Mouse (Mus musculus): ENCODE results near the gene Rita1. TPM values are rescaled to one million over a fixed set of nuclear protein-coding genes. Genes with fewer than 3 reads are reported as not detected.

Rita1 gene
- polyA plus RNA-seq, 1 experiment from 2014 or later = 12.3 TPM

DNA sequence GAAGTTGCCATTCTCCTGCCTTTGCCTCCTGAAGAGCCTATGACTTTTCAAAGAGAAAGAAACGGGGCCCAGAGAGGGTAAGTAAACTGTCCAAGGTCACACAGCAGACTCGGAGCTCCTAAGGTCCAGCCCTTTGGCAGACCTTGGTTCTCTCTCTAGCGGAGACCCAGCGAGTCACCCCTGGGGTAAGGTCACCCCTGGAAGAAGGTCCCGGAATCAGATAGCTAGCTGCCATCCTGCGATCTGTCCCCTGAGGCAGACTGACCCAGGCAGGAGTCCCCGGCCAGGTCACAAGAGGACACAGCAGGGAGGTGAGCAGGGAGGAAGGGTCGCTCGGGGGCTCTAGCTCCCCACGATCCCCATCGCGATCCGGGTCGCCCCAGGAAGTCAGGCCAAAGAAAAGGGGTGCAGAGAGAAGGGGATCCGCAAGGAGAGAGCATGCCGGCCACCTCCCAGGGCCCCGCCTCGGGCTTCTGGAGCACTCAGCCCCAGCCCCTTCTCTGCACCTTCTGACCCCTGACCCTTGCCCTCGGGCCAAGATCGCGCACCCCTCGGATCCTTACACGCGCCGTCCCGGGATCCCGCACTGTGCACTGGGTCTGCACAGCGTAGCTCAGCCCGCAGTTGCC is 24.3 kb downstream of the Rita1 start:
- H3K27me3 ChIP-seq (ENCODE audit: control insufficient read depth, insufficient read depth, low read length) = no peaks in the 10 kb centered on the region
- peak overlapping the region; percentile 82 for H3K4me2 ChIP-seq (ENCODE audit: low read depth)
- H3K9ac ChIP-seq (ENCODE audit: low read length) = peak overlapping the region; percentile 81
- DNase-seq (ENCODE audit: low spot score) (no peak), ATAC-seq (ENCODE audit: insufficient read depth, low FRiP score, low TSS enrichment) (no peak; the same call in 1 of the 2 replicates)
- peak overlapping the region; percentile 70 for H3K4me3 ChIP-seq (ENCODE audit: low read depth, low read length)
- H3K36me3 ChIP-seq (ENCODE audit: control insufficient read depth, insufficient read depth, low read length) = no peaks in the 10 kb centered on the region
- H3K27ac ChIP-seq (ENCODE audit: low read depth, low read length) = peak overlapping the region; percentile 58; the same call in 1 of the 2 replicates
- H3K4me1 ChIP-seq (ENCODE audit: control insufficient read depth, insufficient read depth, low read length) = peaks cover 8% of the 10 kb centered on the region; the same call in 1 of the 2 replicates
- no peaks in the 10 kb centered on the region for H3K9me3 ChIP-seq (ENCODE audit: control insufficient read depth, low read length)
- whole genome bisulfite sequencing = 1% methylated on average over 29 of the region's 29 CpGs

DNA sequence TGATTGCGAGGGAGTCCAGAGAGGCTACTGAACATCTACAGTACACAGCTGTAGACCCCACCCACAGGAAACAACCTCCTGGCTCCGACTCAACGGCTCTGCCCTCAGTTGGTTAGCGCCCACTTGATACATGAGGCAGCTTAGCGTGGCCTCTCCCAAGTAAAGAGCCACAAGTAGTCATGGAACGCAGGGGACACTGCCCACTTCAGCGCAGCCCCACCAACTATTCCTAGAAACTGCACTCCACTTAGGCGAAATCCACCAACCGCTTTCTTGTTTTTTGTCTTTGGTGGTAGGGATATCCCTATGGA is 24.8 kb downstream of the Rita1 start:
- peaks cover 8% of the 10 kb centered on the region; the same call in 1 of the 2 replicates for H3K4me1 ChIP-seq (ENCODE audit: control insufficient read depth, insufficient read depth, low read length)
- no peaks in the 10 kb centered on the region for H3K27me3 ChIP-seq (ENCODE audit: control insufficient read depth, insufficient read depth, low read length)
- H3K4me3 ChIP-seq (ENCODE audit: low read depth, low read length) = peak overlapping the region; percentile 70
- no peak overlapping the region for H3K27ac ChIP-seq (ENCODE audit: low read depth, low read length)
- DNase-seq (ENCODE audit: low spot score) (no peak), ATAC-seq (ENCODE audit: insufficient read depth, low FRiP score, low TSS enrichment) (no peak)
- no peaks in the 10 kb centered on the region for H3K9me3 ChIP-seq (ENCODE audit: control insufficient read depth, low read length)
- 37% methylated on average over 9 of the region's 9 CpGs for WGBS
- H3K36me3 ChIP-seq (ENCODE audit: control insufficient read depth, insufficient read depth, low read length) = no peaks in the 10 kb centered on the region
- H3K9ac ChIP-seq (ENCODE audit: low read length) = no peak overlapping the region
- H3K4me2 ChIP-seq (ENCODE audit: low read depth) = peak overlapping the region; percentile 82

DNA sequence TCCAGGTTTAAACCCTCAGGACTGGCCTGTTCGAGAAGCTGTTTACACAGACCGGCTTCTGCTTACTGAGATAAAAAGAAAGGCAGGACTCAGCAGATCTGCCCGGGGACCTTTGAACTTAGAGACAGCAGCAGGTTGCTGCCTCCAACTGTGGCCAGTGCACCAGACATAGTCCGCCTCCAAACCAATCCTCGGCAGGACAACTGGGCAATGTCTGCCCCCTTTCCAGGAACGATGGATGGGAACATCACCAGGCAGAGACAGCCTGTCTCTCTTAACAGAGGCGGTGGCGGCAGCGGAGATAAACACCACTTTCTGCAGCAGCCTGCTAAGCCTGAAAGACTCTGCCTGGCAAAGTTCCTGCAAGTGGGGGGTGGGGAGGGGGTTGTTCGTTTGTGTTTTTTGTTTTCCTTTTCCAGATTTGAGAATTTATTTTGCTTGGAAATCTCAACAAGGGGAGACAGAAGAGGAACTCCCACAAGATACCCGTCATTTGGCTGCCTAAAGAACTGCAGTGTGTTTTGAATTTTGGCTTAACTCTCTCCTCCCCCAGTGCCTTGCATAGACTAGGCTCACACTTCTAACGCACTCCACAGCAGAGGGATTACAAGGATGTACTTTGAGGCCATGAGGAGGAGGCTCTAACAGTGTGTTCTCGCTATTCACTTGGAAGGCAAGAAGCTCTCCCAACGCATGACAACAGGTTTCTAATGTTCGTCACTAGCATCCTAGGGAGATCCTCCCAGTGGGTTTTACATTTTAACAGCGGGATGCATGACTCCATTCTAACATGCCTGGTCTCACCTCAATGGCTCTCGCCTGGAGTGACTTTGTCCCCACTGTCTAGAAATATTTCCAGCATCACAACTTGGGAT is 25.4 kb downstream of the Rita1 start:
- Histone ChIP-seq H3K4me3 (ENCODE audit: low read depth, low read length) (peak overlapping the region; percentile 70; the same call in 1 of the 2 replicates), H3K9me3 (ENCODE audit: control insufficient read depth, low read length) (no peaks in the 10 kb centered on the region), H3K4me2 (ENCODE audit: low read depth) (peak overlapping the region; percentile 82), H3K4me1 (ENCODE audit: control insufficient read depth, insufficient read depth, low read length) (peaks cover 8% of the 10 kb centered on the region; the same call in 1 of the 2 replicates), H3K27ac (ENCODE audit: low read depth, low read length) (no peak overlapping the region), H3K27me3 (ENCODE audit: control insufficient read depth, insufficient read depth, low read length) (no peaks in the 10 kb centered on the region), H3K36me3 (ENCODE audit: control insufficient read depth, insufficient read depth, low read length) (no peaks in the 10 kb centered on the region), H3K9ac (ENCODE audit: low read length) (no peak overlapping the region)
- DNase-seq (ENCODE audit: low spot score) (no peak), ATAC-seq (ENCODE audit: insufficient read depth, low FRiP score, low TSS enrichment) (no peak)
- WGBS = 19% methylated on average over 17 of the region's 17 CpGs

DNA sequence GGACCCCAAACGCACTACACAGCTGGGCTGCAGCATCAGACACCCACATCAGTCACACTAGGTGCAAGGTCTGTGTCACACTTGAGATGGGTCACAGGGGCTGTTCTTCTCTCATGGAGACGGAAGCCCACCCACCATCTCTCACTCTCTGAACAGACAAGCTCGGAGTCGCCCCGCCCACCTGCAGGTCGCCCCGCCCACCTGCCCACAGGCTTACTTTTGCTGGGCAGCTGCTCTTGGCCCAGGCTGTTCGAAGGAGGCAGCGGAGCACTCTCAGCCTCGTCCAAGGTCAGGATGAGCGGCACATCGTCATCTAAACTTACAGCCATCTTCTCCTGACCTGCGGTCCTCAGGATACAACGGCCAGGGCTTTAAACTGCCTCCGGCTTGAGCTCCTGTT is 27.4 kb downstream of the Rita1 start:
- Histone ChIP-seq H3K36me3 (ENCODE audit: control insufficient read depth, insufficient read depth, low read length) (no peaks in the 10 kb centered on the region), H3K9ac (ENCODE audit: low read length) (no peak overlapping the region), H3K4me1 (ENCODE audit: control insufficient read depth, insufficient read depth, low read length) (peaks cover 12% of the 10 kb centered on the region), H3K9me3 (ENCODE audit: control insufficient read depth, low read length) (no peaks in the 10 kb centered on the region), H3K27ac (ENCODE audit: low read depth, low read length) (no peak overlapping the region), H3K4me2 (ENCODE audit: low read depth) (no peak overlapping the region), H3K4me3 (ENCODE audit: low read depth, low read length) (no peak overlapping the region), H3K27me3 (ENCODE audit: control insufficient read depth, insufficient read depth, low read length) (no peaks in the 10 kb centered on the region)
- WGBS = 38% methylated on average over 15 of the region's 15 CpGs
- DNase-seq (ENCODE audit: low spot score) (no peak), ATAC-seq (ENCODE audit: insufficient read depth, low FRiP score, low TSS enrichment) (no peak)

DNA sequence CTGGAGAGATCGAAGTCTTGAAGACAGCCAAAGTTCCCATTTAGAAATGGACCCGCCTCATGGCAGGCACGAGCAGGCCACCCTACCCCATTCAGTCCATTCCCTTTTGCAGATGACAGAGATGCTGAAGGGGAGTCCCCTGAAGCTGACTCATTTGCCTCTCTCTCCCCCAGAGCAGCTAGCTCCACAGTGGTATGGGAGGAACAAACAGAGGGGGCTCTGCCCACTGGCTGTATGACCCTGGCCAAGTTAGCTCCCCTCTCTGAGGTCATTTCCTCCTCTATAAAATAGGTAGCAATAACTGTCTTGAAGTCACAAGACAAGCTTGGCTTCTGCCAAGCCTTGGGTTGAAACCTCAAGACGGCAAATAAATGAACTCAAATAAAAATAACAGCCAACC is 28.9 kb downstream of the Rita1 start:
- H3K4me2 ChIP-seq (ENCODE audit: low read depth) = no peak overlapping the region
- no peak for ATAC-seq (ENCODE audit: insufficient read depth, low FRiP score, low TSS enrichment)
- no peaks in the 10 kb centered on the region for H3K27me3 ChIP-seq (ENCODE audit: control insufficient read depth, insufficient read depth, low read length)
- no peak overlapping the region for H3K27ac ChIP-seq (ENCODE audit: low read depth, low read length)
- DNase-seq (ENCODE audit: low spot score) = no peak
- WGBS = 95% methylated on average over 4 of the region's 4 CpGs
- no peak overlapping the region for H3K9ac ChIP-seq (ENCODE audit: low read length)
- no peaks in the 10 kb centered on the region for H3K9me3 ChIP-seq (ENCODE audit: control insufficient read depth, low read length)
- peaks cover 26% of the 10 kb centered on the region for H3K4me1 ChIP-seq (ENCODE audit: control insufficient read depth, insufficient read depth, low read length)
- H3K36me3 ChIP-seq (ENCODE audit: control insufficient read depth, insufficient read depth, low read length) = no peaks in the 10 kb centered on the region
- H3K4me3 ChIP-seq (ENCODE audit: low read depth, low read length) = no peak overlapping the region

DNA sequence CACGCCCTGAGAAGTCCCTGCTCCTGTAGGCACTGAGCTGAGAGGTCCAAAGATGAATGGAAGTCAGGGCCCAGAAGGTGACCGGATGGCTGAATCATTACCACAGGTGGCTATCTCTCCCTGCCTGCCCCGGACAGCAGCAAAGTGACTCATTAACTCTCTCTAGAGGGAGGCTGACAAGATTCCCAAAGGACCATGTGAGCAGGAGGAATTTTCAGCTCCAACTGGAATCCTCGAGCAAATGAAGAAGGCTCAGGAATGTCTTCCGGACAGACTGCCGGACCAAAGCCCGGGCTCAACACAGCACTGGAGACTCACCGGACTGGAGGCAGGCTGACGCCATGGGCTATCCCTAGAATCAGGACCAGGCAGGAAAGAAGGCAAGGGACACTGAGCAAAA is 30.4 kb downstream of the Rita1 start:
- H3K27me3 ChIP-seq (ENCODE audit: control insufficient read depth, insufficient read depth, low read length) = no peaks in the 10 kb centered on the region
- no peak overlapping the region for H3K4me2 ChIP-seq (ENCODE audit: low read depth)
- no peaks in the 10 kb centered on the region for H3K36me3 ChIP-seq (ENCODE audit: control insufficient read depth, insufficient read depth, low read length)
- H3K27ac ChIP-seq (ENCODE audit: low read depth, low read length) = no peak overlapping the region
- H3K9me3 ChIP-seq (ENCODE audit: control insufficient read depth, low read length) = no peaks in the 10 kb centered on the region
- ATAC-seq (ENCODE audit: insufficient read depth, low FRiP score, low TSS enrichment) (no peak), DNase-seq (ENCODE audit: low spot score) (no peak)
- WGBS = 85% methylated on average over 9 of the region's 9 CpGs
- H3K4me1 ChIP-seq (ENCODE audit: control insufficient read depth, insufficient read depth, low read length) = peaks cover 28% of the 10 kb centered on the region
- no peak overlapping the region for H3K4me3 ChIP-seq (ENCODE audit: low read depth, low read length)
- H3K9ac ChIP-seq (ENCODE audit: low read length) = no peak overlapping the region

DNA sequence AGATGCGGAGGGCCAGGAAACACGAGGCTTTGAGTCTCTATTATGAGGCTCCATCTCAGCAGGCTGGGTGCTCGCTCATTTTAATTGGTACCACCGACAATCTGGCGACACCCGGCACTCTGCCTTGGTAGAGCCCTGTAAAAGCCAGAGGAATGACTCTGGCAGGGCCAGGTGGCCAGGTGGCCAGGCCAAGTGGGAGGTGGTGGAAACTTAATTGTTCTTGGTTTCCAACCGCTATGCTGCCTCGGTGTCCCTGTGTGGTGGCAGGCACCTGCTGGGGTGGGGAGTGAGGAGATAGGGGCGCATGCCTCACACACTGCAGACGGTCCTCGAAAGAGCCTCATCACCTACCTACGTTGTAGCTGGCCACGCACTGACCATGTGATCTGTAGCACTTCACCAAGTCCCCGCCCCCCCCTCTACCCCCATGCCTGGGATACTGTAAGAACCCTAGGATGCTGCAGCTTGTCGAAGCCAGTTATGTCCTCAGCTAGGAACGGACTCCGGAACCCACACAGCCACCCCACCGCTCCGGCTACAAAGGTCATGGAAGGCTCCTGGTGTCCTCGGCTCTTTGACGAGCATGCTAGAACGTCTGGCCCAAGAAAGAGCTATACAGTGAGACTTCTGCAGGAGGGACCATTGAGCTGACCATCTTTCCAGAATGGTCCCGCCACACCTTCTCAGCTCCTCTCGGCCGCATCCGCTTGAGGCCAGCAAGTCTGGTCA is 32.3 kb downstream of the Rita1 start:
- H3K27me3 ChIP-seq (ENCODE audit: control insufficient read depth, insufficient read depth, low read length) = no peaks in the 10 kb centered on the region
- DNase-seq (ENCODE audit: low spot score) = no peak
- no peaks in the 10 kb centered on the region for H3K9me3 ChIP-seq (ENCODE audit: control insufficient read depth, low read length)
- no peak overlapping the region for H3K9ac ChIP-seq (ENCODE audit: low read length)
- no peak overlapping the region for H3K4me2 ChIP-seq (ENCODE audit: low read depth)
- no peaks in the 10 kb centered on the region for H3K36me3 ChIP-seq (ENCODE audit: control insufficient read depth, insufficient read depth, low read length)
- no peak overlapping the region for H3K4me3 ChIP-seq (ENCODE audit: low read depth, low read length)
- peak overlapping the region; percentile 68; the same call in 1 of the 2 replicates for H3K27ac ChIP-seq (ENCODE audit: low read depth, low read length)
- H3K4me1 ChIP-seq (ENCODE audit: control insufficient read depth, insufficient read depth, low read length) = peaks cover 29% of the 10 kb centered on the region
- no peak for ATAC-seq (ENCODE audit: insufficient read depth, low FRiP score, low TSS enrichment)
- 79% methylated on average over 26 of the region's 26 CpGs for WGBS

DNA sequence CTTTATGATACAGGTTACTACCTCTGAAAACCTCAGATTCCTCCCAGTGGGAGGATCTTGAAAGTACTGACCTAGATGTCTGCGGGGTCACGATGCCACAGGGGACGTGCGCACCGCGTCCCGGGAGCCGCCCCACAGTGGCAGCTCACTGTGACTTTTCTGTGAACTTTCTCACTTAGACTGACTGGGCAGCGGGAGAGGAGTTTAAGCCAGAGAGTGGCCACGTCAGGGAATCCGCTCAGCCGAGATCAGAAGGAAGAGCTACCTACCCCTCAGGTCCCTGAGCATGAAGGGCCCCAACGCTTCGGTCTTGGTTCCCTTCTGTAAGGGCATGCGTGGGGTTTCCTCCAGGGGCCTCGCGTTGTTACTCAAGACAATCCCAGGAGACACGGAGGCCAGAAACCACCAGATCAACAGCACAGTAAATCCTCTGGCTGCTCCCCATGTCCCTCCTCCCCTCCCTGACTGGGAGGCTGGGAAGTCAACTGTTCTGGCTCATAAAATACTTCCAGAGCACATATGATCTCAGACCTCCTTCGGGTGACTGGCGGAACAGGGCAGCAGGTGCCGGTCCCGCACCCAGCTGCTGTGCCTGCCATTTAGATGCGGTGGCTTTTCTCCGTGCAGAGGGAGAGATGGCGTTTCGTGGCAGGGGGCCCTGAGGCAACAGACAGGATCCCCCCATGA is 33.0 kb downstream of the Rita1 start:
- Histone ChIP-seq H3K27me3 (ENCODE audit: control insufficient read depth, insufficient read depth, low read length) (no peaks in the 10 kb centered on the region), H3K9ac (ENCODE audit: low read length) (peak overlapping the region; percentile 24; the same call in 1 of the 2 replicates), H3K27ac (ENCODE audit: low read depth, low read length) (peak overlapping the region; percentile 68), H3K4me1 (ENCODE audit: control insufficient read depth, insufficient read depth, low read length) (peaks cover 29% of the 10 kb centered on the region), H3K4me2 (ENCODE audit: low read depth) (no peak overlapping the region), H3K9me3 (ENCODE audit: control insufficient read depth, low read length) (no peaks in the 10 kb centered on the region), H3K4me3 (ENCODE audit: low read depth, low read length) (no peak overlapping the region), H3K36me3 (ENCODE audit: control insufficient read depth, insufficient read depth, low read length) (no peaks in the 10 kb centered on the region)
- ATAC-seq (ENCODE audit: insufficient read depth, low FRiP score, low TSS enrichment) (0 out of 2 replicates have a peak, but pooled peaks have one; percentile 50), DNase-seq (ENCODE audit: low spot score) (peak; percentile 47)
- WGBS = 46% methylated on average over 26 of the region's 26 CpGs

All from neural tube, embryonic 11.5 days (tissue).